Mouse (Mus musculus) testis, adult 2 months (tissue): Measurements from ENCODE around the gene Bid.

Source experiments
- CTCF ChIP-seq: fragments of 200-500 bp; IDR thresholded peaks from 2 replicates; pipeline ENCODE4 v1.5.1; 2012; ENCODE audit warnings: low read depth, mild to moderate bottlenecking, inconsistent platforms, low read length, moderate library complexity; ENCODE audit not compliant: control insufficient read depth, insufficient read depth, insufficient replicate concordance
- POLR2A ChIP-seq: fragments of 200-500 bp; IDR thresholded peaks from 2 replicates; pipeline ENCODE4 v1.6.1; 2012; ENCODE audit warnings: low read depth, mild to moderate bottlenecking, inconsistent platforms, low read length, moderate library complexity; ENCODE audit not compliant: control insufficient read depth

DNA sequence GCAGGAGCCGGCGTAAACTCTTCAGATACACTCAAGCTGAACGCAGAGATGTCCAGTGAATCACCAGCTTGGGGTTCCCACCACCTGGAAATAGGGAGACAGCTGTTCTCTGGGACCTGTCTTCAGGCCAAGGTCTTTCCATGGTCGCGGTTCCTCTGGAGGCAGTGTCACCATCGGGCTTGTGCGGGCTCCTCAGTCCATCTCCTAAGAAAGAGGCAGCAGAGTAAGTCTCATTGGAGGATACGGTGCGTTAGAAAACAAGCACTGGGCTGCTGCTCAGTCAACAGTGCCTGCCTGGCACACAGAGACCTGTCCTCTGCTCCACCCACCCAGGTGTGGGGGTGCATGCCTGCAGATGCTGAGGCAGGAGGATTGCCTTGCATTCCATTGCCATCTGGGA is 22.6 kb downstream of the Bid start:
- TF ChIP-seq CTCF = no peak
- no peak for TF ChIP-seq POLR2A
